Mouse (Mus musculus) bone marrow, adult 2 months (tissue): ENCODE results near the gene Nsmce4a.

Experiments
- CTCF ChIP-seq: fragments of 200-500 bp; IDR thresholded peaks from 2 replicates; pipeline ENCODE4 v1.5.1; 2011; ENCODE audit warnings: low read length, control low read depth; ENCODE audit not compliant: control insufficient read depth, insufficient read depth
- POLR2A ChIP-seq: fragments of 200-500 bp; IDR thresholded peaks from 2 replicates; pipeline ENCODE4 v1.6.1; 2011; ENCODE audit warnings: low read depth, mild to moderate bottlenecking, control low read depth, low read length, borderline replicate concordance; ENCODE audit not compliant: control insufficient read depth

GRCm38 (mm10) chr7:130572821-130573220, at the start of gene Nsmce4a:
- TF ChIP-seq CTCF = no peak
- no peak for TF ChIP-seq POLR2A
